Comparison of ENCODE assay signal across 25 mouse cellular contexts in genomic region chr6:65842579-65842978, GRCm38 (mm10).
DNase-seq lines count a peak whose midpoint lies in the region; ATAC-seq and TF ChIP-seq lines count a peak whose summit lies in the region.
"Had no signal": no experiment of that assay in that cellular context is flagged by ENCODE, and none has a peak within 500 bp of the region (broad histone marks: within the 10 kb centered on the region; RNA-seq: fewer than 3 reads in every experiment).

No protein-coding gene starts in this region.

- no peak for TF ChIP-seq RAD21 in MEL (IDR thresholded peaks at IDR 0.05; ENCODE audit: low read depth, low read length)

- H3K9ac ChIP-seq in MEL (ENCODE audit: control insufficient read depth, low read depth, low read length, poor library complexity, severe bottlenecking) = no peak overlapping the region
- H3K9ac ChIP-seq: embryonic facial prominence, embryonic 12.5 days; forebrain, embryonic 13.5 days; forebrain, embryonic 15.5 days; forebrain, postnatal 0 days had no signal

- H3K27ac ChIP-seq in MEL (ENCODE audit: control insufficient read depth, low read depth, low read length) = no peak overlapping the region
- H3K27ac ChIP-seq: embryonic facial prominence, embryonic 10.5 days; embryonic facial prominence, embryonic 12.5 days; forebrain, embryonic 13.5 days; forebrain, embryonic 15.5 days had no signal

- no peak for TF ChIP-seq CTCF in MEL (IDR thresholded peaks at IDR 0.05 in 2 of 3, conservative IDR thresholded peaks at IDR 0.05 in 1 of 3; ENCODE audit: control insufficient read depth in 1 of 3, insufficient read depth in 1 of 3, low read depth in 2 of 3, low read length in 3 of 3, poor library complexity in 1 of 3, severe bottlenecking in 1 of 3)

- no peaks in the 10 kb centered on the region for H3K79me2 ChIP-seq in MEL (ENCODE audit: control insufficient read depth, insufficient read depth, low read length, poor library complexity)

- H3K4me3 ChIP-seq in MEL (ENCODE audit: control insufficient read depth in 1 of 2, insufficient read depth in 1 of 2, low read depth in 2 of 2, low read length in 2 of 2) = no peak overlapping the region
- H3K4me3 ChIP-seq: embryonic facial prominence, embryonic 10.5 days; embryonic facial prominence, embryonic 12.5 days; forebrain, embryonic 13.5 days; forebrain, embryonic 15.5 days had no signal

- no peaks in the 10 kb centered on the region for H3K4me1 ChIP-seq in MEL (ENCODE audit: control insufficient read depth in 1 of 2, insufficient read depth in 2 of 2, low read length in 2 of 2)
- H3K4me1 ChIP-seq: embryonic facial prominence, embryonic 12.5 days; forebrain, embryonic 13.5 days; forebrain, embryonic 15.5 days had no signal

- H3K36me3 ChIP-seq in MEL (ENCODE audit: control insufficient read depth in 1 of 2, insufficient read depth in 2 of 2, low read length in 2 of 2) = no peaks in the 10 kb centered on the region
- H3K36me3 ChIP-seq: embryonic facial prominence, embryonic 10.5 days; embryonic facial prominence, embryonic 12.5 days; forebrain, embryonic 15.5 days; G1E had no signal

- H3K27me3 ChIP-seq in MEL (ENCODE audit: control insufficient read depth in 1 of 2, insufficient read depth in 2 of 2, low read length in 2 of 2) = no peaks in the 10 kb centered on the region
- H3K27me3 ChIP-seq: CH12.LX; embryonic facial prominence, embryonic 12.5 days; forebrain, embryonic 13.5 days; forebrain, embryonic 15.5 days; Patski had no signal

- H3K9me3 ChIP-seq in MEL (replicated peaks; ENCODE audit: insufficient read depth, low read length) = no peaks in the 10 kb centered on the region
- H3K9me3 ChIP-seq: embryonic facial prominence, embryonic 10.5 days; embryonic facial prominence, embryonic 12.5 days; forebrain, embryonic 13.5 days; forebrain, embryonic 15.5 days; G1E had no signal

- DNase-seq in MEL (ENCODE audit: low read depth, low spot score) = peak; percentile 29
- DNase-seq in layer of hippocampus, adult 8-10 months (ENCODE audit: low spot score in 2 of 2) = no peak
- DNase-seq in lung, postnatal 36 days = no peak
- no peak for DNase-seq in thymus, postnatal 25 days
- DNase-seq: adrenal gland, adult 8-10 months; adrenal gland, postnatal 25 days; B cell, adult 2 months; cerebellum, adult 11 months; cerebellum, adult 18-20 months; cerebellum, adult 8-10 months; cerebellum, adult 9-11 months; cerebellum, postnatal 14 days; cerebellum, postnatal 36 days; forebrain, postnatal 0 days had no signal

- TF ChIP-seq POLR2A in MEL (IDR thresholded peaks at IDR 0.05; ENCODE audit: control insufficient read depth in 1 of 2, insufficient read depth in 1 of 2, low read depth in 1 of 2, low read length in 2 of 2, poor library complexity in 1 of 2) = no peak

- no peak for TF ChIP-seq EP300 in MEL (IDR thresholded peaks at IDR 0.05; ENCODE audit: low read depth in 1 of 2, low read length in 2 of 2)

- ATAC-seq in common myeloid progenitor, adult 5-6 weeks (replicated peaks; ENCODE audit: low read depth, poor library complexity, severe bottlenecking) = peak; percentile 69; the same call in 1 of the 2 replicates
- ATAC-seq in megakaryocyte, adult 5-6 weeks (ENCODE audit: poor library complexity, severe bottlenecking) = peak; percentile 71
- ATAC-seq: activated CD4-positive, CD25-positive, alpha-beta regulatory T cell, adult 4 months; CD4-positive, CD25-positive, alpha-beta regulatory T cell, adult 4 months; forebrain, embryonic 13.5 days; forebrain, embryonic 15.5 days; forebrain, postnatal 0 days; Patski had no signal

TF ChIP-seq in MEL, 35 proteins besides CTCF, POLR2A, EP300 and RAD21:
- TF ChIP-seq ETS1 (IDR thresholded peaks at IDR 0.05; ENCODE audit: low read depth, low read length) = no peak
- no peak for TF ChIP-seq POLR2AphosphoS5 (IDR thresholded peaks at IDR 0.05; ENCODE audit: borderline replicate concordance, low read depth, low read length)
- no peak for TF ChIP-seq SMC3 (IDR thresholded peaks at IDR 0.05; ENCODE audit: low read depth, low read length)
- no peak for TF ChIP-seq NRF1 (IDR thresholded peaks at IDR 0.05; ENCODE audit: insufficient read depth, low read depth, low read length, poor library complexity, severe bottlenecking)
- no peak for TF ChIP-seq TBP (IDR thresholded peaks at IDR 0.05; ENCODE audit: low read depth, low read length)
- no peak for TF ChIP-seq MAX (IDR thresholded peaks at IDR 0.05; ENCODE audit: low read length)
- TF ChIP-seq TCF12 (IDR thresholded peaks at IDR 0.05; ENCODE audit: low read depth, low read length) = no peak
